Mouse (Mus musculus): ENCODE measurements at regions not wholly inside any gene's neighbourhood (a gene's known extent, or its start where the extent isn't known, plus 50 kb on each side); places are given as distances from the start of the nearest gene placed in this dataset.

GRCm38 (mm10) chr1:72038518-72038917 is 173.6 kb downstream of the Mreg start:
- no peak for DNase-seq

- DNase-seq = no peak
These were observed 175.5 kb downstream of the Mreg start for GRCm38 (mm10) chr1:72036600-72036999.

GRCm38 (mm10) chr1:72036141-72036540 is 176.0 kb downstream of the Mreg start:
- DNase-seq = no peak

- DNase-seq = no peak
These were observed 178.2 kb downstream of the Mreg start for GRCm38 (mm10) chr1:72033941-72034340.

GRCm38 (mm10) chr1:72032214-72032613 is 179.9 kb downstream of the Mreg start:
- peak; percentile 12 for DNase-seq

GRCm38 (mm10) chr1:72030763-72031405 is 181.2 kb downstream of the Mreg start:
- no peak for DNase-seq

- no peak for DNase-seq
These were observed 182.5 kb downstream of the Mreg start for GRCm38 (mm10) chr1:72029625-72030024.

GRCm38 (mm10) chr1:72026861-72027260 is 185.2 kb downstream of the Mreg start:
- DNase-seq = no peak

- no peak for DNase-seq
These were observed 189.5 kb downstream of the Mreg start for GRCm38 (mm10) chr1:72022631-72023030.

- DNase-seq = no peak
These were observed 193.5 kb downstream of the Mreg start for GRCm38 (mm10) chr1:72018479-72019222.

- DNase-seq = no peak
These were observed 194.2 kb downstream of the Mreg start for GRCm38 (mm10) chr1:72017814-72018478.

- DNase-seq = no peak
These were observed 196.6 kb downstream of the Mreg start for GRCm38 (mm10) chr1:72015471-72015870.

GRCm38 (mm10) chr1:72014580-72014979 is 197.5 kb downstream of the Mreg start:
- no peak for DNase-seq

- no peak for DNase-seq
These were observed 198.2 kb downstream of the Mreg start for GRCm38 (mm10) chr1:72013863-72014262.

GRCm38 (mm10) chr1:72012710-72013109 is 199.4 kb downstream of the Mreg start:
- DNase-seq = no peak

GRCm38 (mm10) chr1:72009270-72009928 is 202.7 kb downstream of the Mreg start:
- no peak for DNase-seq

- DNase-seq = no peak
These were observed 205.3 kb downstream of the Mreg start for GRCm38 (mm10) chr1:72006696-72007291.

- no peak for DNase-seq
These were observed 206.2 kb downstream of the Mreg start for GRCm38 (mm10) chr1:72005956-72006355.

- DNase-seq = no peak
These were observed 206.6 kb downstream of the Mreg start for GRCm38 (mm10) chr1:72005550-72005949.

GRCm38 (mm10) chr1:72003424-72004278 is 208.5 kb downstream of the Mreg start:
- no peak for DNase-seq

GRCm38 (mm10) chr1:72002471-72003116 is 209.5 kb downstream of the Mreg start:
- no peak for DNase-seq

Data from gastrocnemius, postnatal 10 days (tissue).